Mouse (Mus musculus) cerebellum, postnatal 4 days (tissue): ENCODE measurements around the gene Bhlhe41.

ENCODE experiments used
- DNase-seq, 2 experiments: peaks; one replicate each; pipeline ENCODE4 v3.0.0; 2022; ENCODE audit warnings: low spot score in 2 of 2, mixed read lengths in 1 of 2

Bhlhe41 gene

DNA sequence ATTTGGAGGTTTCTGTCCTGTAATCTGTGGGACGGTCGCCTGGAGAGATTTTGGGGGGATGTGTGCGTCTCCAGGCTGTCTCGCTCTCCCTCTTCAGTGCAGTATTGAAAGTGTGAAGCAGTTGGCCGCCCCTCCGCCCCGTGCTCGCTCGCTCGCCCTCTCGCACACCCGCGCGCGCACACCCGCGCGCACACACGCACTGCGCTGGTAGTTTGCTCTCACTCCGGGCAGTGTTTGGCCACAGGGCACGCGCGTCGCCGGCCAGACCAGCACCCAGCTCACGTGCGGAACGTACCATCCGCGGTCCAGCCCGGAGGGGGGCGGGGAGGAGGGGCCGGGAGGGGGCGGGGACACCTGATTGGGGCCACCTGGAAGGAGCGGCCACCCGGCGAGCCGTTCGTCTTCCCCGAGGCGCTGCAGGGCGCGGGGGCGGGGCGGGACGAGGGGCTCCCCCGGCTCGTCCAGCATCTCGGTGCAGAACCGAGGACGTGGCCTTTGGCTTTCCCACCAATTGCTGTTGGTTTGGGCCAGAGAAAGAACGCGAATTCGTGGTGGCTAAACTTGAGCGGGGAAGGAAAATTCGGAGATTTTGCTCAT lies at the start of gene Bhlhe41:
Gene Bhlhe41, minus strand, starts transcription at position 270 of the 597 bp plus-strand sequence.
- DNase-seq = peak; percentile 74 to 78

DNA sequence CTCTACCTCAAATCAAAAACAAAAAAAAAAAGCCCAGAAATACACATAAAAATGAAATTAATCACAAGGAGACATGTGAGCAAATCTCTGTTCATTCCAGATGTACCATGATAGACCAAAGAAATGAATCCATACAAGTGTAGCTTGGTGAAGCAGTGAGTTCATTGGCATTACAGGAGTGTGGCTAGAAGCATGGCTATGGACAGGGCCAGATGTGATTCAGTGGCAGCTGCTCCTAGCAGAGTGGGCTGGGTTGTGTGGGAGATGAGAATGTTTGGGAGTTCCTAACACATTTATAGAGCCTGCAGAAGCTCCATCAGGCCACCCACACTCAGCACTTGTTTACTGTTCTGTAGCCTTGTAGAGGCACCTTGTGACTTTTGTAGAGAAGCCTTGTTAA lies 46.9 kb upstream of the Bhlhe41 start:
- no peak for DNase-seq

DNA sequence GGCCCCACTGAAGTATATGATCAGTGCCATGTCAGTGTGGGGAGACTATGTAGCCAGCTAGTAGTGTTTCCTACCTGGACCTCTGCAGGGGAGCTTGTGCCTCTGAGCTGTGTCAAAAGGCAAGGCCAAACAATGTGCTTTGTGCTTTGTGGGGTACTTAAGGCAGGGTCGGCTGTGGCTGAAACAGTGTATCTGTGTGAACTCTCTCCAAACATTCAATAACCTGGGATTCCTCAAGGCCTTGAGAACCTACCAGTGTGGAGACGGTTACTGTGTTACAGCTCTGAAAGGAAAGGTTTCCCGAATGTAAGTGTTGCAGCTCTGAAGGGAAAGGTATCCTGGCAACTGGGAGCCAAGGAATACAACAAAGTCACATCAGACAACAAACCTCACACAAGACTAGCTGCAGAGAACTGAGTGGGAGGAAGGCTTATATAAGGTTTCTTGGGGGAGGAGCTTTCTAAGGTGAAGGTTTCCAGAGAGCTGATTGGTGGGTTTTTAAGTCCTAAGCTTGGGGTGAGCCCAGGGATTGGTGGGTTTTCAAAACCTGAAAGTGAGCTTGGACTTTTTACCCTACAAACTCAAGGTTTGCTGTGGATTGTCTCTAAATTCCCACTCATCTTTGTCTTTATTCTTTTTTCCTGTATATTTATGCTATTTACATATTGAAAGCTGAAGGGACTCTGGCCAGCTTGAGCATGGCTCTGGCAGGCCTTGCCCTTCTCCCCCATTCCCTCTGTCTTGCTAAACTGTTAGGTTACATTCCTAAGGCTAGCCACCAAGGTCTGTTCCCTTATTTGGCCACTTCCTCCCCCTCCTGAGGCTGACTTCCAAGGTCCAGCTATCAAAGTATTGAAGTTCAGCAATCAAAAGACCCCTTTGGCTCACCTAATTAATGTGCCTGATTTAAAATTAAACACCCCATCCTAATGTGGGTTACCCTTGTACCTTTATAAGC lies 45.4 kb upstream of the Bhlhe41 start:
- DNase-seq = no peak

- DNase-seq = no peak
These were observed 44.6 kb upstream of the Bhlhe41 start for GRCm38 (mm10) chr6:145909943-145910342.

- no peak for DNase-seq
These were observed 40.9 kb upstream of the Bhlhe41 start for GRCm38 (mm10) chr6:145906096-145906890.

DNA sequence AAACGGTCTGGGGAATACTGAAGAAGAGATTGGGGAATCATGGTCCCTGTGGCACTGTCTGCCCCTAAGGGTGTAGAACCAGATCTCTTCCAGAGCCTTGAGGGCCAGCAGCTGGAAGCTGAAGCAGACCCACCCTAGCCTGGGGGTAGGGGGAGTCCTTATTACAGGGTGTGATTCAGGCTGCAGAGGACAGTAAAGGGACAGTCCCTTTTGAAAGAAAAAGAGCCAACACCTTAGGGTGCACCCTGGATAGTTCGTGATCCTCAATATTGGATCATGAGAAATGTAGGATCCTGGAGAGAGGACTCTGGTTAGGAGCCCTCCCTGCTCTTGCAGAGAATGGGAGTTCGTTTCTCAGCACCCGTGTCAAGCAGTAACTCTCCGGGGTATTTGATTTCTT lies 39.3 kb upstream of the Bhlhe41 start:
- no peak for DNase-seq

DNA sequence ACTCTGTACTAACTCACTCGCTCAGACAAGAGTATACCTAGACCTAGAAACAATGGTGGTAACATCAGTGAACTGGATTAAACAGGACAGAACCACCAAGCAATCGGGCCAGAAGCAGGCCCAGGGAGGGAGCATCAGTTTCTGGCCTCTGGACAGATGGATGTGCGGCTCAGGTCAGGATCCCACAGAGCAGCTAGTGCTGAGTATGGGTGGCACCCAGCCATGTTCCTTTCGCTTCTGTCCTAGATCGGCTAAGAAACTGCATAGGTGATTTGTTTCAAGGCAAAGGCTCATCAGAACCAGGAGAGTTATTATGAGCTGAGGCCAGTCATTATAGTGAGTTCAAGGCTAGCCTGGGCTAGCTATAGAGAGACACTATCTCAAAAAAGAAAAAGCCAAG lies 38.8 kb upstream of the Bhlhe41 start:
- no peak for DNase-seq

GRCm38 (mm10) chr6:145894669-145895342 lies 29.4 kb upstream of the Bhlhe41 start:
- no peak for DNase-seq

DNA sequence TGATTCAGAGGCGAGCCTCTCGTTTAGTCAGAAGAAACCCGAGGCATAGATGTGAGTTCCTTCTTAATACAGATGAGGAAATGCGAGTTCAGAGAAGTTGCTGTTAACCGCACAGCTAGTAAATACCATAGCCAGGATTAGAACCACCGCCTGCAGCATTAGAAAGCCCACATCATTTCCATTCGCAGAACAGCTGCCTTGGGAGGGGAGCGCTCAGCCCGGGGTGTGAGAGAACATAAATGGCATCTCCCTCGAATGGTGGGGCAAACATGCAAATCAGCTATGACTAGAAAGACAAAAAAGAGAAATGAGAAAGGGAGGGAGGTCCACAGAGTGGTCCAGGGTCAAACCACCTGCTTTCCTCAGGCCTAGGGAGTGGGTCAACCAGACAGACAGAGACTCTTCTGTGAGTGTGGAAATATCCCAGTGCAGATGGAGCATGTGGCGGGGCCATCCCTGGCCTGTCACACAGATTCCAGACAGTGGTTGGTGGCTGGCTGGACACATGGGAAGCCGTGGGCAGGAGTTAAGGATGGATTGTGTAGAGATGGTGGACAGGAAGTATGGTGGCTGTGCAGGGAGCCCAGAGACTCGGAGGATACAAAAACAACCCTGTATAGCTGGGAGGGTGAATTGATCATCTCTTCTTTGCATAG lies 28.1 kb upstream of the Bhlhe41 start:
- DNase-seq = no peak

- no peak for DNase-seq
These were observed 27.3 kb upstream of the Bhlhe41 start for GRCm38 (mm10) chr6:145892381-145893265.

DNA sequence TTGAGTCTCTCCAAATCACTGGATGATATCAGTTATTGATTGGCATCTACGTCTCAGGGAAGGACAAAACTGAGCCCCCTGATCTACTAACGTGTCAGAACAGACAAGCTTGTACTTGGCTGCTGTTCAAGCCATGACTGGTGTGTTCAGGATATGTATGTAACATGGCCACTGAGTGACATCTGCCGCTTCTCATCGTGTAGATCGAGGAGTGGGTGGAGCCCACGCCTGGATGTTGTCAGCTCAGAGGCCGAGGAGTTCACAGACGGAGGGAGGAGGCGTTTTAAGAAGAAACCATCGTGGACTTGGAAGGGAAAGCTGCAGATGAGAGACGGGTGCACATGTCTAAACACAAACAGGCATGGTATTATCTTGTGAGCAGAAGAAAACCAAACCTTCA lies 26.6 kb upstream of the Bhlhe41 start:
- DNase-seq = no peak

DNA sequence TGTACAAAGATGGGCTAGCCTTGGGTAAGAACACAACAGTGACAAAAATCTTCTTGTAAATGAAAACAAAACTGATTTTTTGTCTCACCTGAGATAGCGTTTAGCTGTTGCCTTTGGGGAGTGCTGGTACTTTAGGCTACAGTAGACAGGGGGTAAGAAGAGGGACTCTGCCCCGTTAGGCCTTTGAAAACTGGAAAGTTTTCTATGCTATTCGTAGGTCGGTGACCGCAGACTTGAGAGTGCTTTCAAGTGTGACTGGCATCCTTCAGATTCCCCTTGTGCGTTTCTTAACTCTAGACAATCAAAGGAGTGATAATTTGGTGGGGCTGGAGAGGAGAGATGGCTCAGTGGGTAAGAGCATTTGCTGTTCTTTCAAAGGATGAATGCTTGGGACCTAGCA lies 22.4 kb upstream of the Bhlhe41 start:
- no peak for DNase-seq

GRCm38 (mm10) chr6:145886277-145886676 lies 20.9 kb upstream of the Bhlhe41 start:
- no peak for DNase-seq

DNA sequence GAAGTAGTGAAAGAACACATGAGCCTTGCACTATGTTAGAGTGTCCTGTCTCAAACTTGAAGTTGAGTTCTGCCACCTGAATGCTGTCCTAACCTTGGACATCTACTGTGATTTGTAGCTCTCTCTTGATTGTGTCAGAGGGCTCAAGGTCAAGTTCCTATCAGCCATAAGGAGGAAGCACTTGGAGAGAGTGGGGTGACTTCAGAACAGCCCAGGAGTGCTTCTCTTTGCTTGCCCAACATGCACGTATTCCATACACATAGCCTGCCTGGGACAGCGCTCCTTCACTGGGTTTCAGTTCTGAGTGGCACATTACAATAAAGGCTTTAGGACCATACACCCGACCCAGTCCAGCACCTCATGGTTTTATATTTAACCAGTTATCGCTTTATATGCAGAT lies 19.7 kb upstream of the Bhlhe41 start:
- no peak for DNase-seq

- no peak for DNase-seq
These were observed 18.3 kb upstream of the Bhlhe41 start for GRCm38 (mm10) chr6:145883668-145884067.

DNA sequence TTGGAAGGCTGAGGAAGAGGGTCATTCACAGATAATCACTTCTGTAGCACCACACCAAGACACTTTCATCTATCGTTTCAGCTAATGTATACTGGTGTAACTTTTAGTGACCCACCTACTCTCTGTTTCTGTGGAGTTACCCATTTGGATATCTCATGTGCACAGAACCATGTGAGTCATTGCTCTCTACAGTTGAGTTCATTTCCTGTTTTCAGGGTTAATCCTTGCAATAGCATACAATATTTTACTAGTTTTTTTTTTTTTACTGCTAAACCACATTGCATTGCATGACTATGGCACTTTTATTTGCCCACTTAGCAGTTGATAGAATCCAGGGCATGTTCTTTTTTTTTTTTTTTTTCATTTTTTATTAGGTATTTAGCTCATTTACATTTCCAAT lies 17.7 kb upstream of the Bhlhe41 start:
- no peak for DNase-seq

DNA sequence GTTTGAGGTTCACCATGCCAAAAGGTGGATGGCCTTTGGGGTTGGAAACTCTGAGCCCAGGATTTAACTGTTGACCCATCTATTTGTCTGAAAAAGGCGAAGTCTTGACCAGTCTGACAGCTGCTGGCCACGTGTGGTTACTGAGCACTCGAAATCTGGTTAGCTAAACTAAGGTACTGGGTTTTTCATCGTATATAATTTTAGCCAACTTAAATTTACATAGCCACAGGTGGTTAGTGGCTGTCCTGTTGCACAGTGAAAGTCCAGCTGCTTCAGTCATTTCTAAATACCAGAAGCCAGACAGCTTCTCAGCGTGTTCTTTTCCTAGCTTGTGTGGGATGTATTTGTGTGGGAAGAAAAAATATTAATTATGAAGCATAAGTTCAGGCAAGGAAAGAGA lies 15.3 kb upstream of the Bhlhe41 start:
- no peak for DNase-seq

GRCm38 (mm10) chr6:145876986-145877735 lies 11.8 kb upstream of the Bhlhe41 start:
- peak in 1 of 2 experiments; percentile 56 for DNase-seq

DNA sequence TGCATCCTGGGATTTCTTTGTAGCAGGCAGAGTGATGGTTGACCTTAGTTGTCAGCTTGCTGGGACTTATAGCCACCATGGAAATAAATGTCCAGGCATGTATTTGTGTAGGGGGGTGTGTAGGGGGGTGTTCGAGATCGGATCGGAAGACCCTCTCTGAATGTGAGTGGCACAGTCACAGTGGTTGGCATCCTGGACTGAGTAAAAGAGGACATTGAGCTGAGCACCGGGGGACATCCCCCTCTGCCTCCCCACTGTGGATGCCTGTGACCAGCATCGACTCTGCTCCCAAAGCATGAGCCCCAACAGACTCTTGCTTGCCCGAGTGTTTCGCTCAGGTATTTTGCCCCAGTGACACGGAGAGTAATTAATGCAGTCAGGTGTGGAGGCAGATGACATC lies 8.0 kb upstream of the Bhlhe41 start:
- DNase-seq = no peak
